Mouse (Mus musculus) layer of hippocampus, postnatal 36 days (tissue): ENCODE measurements at regions not wholly inside any gene's neighbourhood (a gene's known extent, or its start where the extent isn't known, plus 50 kb on each side); places are given as distances from the start of the nearest gene placed in this dataset.

Experiments
- DNase-seq, 2 experiments: peaks; one replicate each; pipeline ENCODE4 v3.0.0; 2022

DNA sequence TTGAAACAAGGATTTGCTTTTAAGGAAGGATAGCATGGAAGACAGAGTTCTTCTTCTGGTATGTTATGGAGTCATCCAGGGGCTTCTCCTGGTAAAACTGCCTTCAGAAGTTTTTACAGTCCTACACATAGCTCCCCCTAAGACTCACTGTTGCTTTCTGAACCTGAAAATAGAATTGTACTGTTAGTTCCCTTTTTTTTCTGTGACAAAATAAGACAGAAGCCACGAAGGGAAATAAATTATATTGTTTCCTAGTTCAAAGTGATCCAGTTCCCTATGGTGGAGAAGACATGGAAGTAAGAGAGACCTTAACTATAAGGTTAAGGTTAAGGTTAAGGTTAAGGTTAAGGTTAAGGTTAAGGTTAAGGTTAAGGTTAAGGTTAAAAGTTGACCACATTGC lies 251.5 kb upstream of the Kcnj16 start:
- no peak for DNase-seq

DNA sequence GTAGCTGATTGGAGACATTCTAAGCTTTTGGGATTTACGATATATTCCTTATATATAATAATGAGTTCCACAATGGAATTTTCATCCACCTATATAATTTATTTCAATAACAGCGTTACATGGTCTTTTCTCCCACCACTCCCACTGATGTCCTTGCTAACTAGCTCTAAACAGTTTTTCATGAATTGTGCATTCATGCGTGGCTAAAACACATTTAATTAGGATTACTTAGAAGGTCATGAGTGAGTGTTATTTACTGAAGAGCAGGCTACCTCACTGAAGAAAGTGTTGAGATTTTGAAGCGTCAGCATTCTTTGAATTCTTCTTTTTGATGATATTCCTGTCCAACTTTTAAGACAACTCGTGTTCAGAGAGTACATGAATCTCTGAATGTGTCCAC lies 245.1 kb upstream of the Kcnj16 start:
- no peak for DNase-seq

DNA sequence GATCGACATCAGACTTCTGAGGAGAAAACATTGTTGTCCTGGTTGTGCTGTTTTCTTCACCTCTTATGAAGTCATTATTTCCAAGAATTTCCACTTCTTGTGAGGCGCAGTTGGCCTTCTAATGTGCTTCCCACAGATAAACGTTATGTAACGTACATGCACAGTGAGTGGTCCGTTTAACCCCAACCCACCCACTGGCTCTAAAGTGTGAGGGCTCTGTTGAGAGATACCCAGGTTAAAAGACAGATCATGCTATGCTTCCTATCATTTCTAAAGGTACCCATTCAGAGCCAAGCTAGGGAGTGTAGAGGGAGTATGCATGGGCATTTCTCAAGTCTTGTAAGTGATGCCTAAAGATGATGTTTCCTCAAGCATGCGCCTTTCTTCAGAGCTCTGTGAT lies 243.9 kb upstream of the Kcnj16 start:
- DNase-seq: no peak

DNA sequence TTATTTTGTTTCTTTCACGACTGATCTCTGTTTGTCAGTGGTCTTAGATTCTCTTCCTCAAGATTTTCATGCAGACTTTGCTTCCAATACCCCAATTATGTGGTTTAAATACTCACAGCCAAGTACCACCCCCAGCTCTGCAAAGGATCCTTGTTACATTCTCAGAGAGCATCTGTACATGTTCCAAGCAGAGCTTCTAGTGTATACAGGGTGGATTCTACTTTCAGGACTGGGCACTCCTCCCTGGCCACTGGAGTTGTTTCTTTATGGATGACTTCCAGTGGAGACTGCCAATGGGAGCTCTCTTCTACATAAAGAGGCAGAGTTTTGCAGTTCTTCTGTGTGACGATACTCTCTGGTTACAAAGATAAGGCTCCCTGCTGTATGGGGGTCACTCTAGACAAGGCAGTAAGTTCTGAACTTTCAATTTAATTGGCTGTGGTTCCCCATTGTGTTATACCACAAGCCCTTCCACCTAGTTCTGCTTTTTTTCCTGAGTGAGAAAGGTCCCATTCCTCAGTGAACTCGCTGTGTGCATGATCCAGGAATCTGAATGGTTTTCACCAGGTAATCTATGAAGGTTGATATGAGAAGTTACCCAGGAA lies 240.4 kb upstream of the Kcnj16 start:
- no peak for DNase-seq

DNA sequence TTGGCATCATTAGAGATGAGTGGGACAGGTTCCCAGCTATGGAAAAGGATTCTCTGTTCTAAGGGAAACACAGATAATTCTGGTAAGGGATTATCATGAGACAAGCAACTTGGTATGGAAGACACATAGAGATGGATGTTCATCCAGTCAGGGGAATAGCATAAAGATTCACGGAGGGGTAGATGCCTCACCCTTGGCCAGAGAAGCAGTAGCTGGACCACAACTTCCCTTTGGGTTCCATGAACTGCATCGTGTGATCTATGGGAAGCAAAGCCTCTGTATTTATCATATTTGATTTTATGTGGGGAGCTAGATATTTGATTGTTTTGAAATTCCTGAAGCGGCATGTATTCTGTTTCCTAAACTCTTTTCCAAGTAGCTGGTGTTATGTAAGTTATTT lies 236.3 kb upstream of the Kcnj16 start:
- DNase-seq: no peak

DNA sequence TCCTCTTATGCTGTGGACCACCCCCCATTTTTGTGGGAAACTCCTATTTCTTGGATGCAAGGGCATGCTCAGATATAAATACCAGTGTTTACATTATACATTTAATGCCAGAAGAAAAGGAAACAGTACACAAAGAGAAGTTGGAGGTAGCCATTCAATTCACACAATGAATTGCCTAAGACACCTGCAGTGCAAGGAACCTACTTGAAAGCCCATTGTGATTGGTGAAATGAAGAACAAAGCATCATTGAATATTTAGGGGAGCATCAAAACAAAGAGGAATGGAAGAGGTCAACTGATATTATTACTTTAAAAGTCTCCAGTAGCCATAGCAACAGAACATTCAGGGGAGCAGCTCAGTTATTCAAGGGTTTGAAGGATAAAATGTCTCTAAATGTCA lies 193.7 kb upstream of the Kcnj16 start:
- DNase-seq: no peak

DNA sequence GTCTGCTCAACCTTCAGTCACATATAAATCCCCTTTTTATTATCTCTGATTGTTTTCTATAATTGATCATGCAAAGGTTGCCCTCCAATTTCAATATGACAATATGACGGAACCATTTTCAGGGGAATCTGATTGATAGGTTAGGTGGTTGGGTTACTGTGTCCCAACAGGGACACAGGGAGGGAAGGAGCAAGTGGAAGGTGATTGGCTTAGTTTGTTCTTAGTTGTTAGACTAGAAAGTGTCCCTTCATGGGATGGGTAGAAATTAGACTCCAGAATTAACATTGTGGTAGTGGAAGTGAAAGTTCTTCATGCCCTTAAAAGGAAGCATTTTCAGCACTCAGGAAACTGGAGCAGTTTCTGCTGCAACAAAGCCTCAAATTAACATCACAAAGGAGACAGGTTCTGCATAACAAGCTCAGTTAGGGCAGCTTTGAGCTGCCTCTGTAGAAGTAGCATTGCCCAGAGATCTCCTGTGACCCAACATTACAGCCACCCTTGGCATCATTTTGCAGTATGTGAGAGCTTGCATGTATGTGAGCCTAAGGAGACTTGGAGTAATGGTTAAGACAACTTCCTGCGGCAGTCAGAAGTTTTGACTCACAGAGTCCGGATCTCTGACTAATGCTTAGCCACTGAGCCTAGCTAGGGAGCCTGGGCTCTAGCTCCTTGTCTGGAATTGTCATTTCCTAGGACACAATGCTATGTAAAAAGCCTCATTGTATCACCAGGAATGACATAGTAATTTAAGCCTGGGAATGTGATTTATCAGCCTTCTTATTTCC lies 186.1 kb upstream of the Kcnj16 start:
- DNase-seq: no peak

DNA sequence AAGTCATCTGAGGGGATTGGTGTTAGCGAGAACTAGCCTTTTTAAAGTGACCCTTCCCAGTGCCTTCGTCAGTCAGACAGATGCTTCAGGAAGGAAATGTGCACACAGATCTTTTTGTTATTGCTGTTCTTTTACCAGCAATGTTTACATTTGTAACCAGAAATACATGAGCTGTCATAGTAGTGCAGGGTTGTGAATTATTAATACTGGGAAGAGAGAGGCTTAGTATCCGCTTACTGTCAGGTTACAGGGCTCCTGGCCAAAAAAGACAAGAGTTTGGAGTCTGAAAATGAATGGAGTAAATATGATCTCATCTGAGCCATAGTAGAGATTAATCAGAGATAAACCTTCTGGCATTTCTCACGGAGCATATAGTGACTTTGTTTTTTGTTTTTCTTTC lies 178.3 kb upstream of the Kcnj16 start:
- no peak for DNase-seq

DNA sequence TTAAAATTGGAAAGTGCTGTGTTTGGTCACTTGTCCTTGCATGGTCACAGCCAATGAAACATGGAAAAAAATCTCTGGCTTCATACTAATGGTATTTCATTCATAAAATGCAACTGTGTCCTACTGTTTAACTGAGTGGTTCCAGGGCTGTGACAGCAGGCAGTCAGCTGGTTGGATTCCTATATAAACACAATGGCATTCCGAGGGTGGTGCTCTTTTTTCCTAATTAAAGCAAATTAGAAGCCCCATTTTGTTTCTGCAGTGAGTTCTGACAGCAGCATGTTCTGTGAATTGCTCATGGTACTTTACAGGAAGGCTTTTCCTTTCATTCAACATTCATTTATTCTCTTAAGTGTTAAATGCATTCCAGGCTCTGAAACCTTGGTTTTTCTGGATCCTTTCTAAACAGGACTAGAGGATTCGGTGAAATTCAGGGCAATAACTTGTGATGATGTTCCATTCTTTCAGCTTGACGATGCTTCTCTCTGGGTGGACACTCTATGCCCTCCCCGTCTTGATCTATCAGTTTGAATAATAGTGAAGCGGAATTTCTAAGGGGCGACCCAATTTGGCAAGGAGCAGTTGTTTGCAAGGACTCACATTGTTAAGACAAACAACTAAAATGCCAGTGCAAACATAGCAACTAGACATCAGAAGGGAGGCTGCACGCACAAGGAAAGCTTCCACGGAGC lies 167.8 kb upstream of the Kcnj16 start:
- DNase-seq: no peak

DNA sequence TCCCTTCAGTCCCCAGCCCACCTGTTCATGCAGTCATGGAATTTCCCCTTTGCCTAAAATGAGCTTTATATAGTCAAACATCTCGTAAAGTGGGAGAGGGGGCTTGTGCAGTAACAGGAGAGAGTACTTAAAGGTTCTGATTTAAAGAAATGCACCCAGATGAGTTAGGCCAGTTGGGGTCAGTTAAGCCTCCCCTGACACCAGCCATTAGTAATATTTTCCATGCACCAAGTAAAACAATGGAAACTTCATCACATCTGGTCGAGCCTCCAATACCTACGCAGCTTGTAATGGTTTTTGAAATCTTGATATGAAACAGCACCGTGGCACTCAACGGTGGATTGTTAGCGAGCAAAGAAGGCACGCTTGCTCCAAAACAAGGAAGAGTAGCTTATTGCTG lies 165.8 kb upstream of the Kcnj16 start:
- DNase-seq: no peak

DNA sequence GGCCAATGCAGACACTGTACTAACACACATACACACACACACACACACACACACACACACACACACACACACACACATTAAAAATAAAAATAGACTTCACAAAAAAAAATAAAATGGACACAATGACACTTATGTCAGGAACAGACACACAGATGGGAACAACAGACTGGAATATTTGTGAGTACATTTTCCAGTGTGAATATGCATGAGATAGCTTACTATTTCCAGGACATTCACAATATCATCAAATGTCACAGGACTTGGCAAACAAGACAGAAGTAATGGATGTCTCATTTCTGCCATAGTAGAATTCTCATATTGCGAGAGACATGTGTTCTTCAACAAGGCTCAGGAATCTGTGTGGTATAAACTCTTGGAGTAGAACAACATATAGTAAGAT lies 163.8 kb upstream of the Kcnj16 start:
- DNase-seq: no peak

DNA sequence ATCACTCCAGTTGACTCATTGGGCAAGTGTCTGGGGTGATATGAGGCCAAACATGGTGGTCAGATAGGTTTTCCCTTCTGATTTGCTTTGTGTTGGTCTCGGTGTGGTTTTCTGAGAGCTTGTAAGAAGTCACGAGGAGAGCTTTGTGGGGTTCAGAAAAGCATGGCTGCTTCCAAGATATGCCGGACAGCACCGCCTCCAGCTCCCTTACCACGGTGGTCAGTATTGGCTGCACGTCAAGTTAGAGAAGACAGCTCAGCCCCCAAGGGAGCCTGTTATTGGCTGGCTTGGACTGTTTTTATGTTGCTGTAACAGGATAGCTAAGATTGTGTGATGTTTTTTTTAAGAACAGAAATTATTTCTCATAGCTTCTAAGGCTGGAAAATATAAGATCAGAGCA lies 154.7 kb upstream of the Kcnj16 start:
- DNase-seq: no peak

DNA sequence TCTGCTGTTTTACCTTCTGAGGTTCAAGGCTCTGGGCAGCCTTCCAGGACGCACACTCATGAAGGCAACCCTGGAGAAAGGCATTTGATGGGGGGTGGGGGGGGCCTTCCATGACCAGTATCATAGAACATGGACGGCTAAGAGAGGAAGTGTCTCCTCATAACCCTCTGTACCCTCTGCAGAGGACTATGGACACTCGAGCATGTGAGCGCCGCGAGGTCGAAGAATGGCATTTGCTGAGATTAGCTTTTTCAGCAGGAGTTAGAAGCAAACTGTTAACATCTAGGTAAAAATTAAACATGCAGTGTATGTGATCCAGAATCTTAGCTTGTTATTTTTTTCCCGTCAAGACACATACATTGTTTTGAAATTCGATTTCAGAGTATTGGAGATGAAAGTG lies 153.1 kb upstream of the Kcnj16 start:
- DNase-seq: no peak

DNA sequence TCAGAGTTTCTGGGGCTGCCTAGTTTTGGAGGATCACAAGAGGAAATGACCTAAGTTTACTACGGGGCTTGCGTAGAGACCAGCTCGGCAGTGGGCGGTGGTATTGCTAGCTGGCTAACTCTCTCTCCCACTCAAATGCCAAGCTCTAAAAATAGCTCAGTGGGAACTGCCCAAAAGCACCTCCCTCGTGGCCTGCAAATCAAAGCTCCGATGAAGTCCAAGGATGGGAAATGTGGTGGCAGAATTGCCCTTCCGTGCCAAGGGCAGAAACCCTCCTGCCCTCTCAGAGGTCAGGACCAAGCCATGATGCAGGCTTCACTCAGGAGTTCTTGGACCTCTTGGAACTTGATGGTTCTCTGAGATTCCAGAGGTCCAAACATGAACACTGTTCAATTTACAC lies 152.6 kb upstream of the Kcnj16 start:
- no peak for DNase-seq

DNA sequence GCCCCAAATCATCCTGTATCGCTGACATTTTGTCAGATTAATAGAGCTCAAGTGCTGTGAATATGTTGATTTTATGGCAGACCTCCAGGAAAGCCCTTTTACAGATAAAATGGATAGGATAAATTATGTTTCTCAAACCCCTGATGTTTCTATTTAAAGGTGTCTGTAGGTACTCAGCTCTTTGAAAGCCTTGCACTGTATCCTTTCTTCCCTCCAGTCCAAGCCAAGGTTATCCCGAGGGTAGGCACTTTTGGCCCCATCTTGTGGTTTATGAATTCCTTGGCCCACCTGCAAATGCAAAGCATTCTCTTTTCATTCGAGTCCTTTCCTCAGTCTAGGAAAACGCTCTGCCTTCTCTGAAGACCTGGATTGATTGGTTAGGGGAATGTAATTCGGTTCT lies 139.2 kb upstream of the Kcnj16 start:
- DNase-seq: no peak

DNA sequence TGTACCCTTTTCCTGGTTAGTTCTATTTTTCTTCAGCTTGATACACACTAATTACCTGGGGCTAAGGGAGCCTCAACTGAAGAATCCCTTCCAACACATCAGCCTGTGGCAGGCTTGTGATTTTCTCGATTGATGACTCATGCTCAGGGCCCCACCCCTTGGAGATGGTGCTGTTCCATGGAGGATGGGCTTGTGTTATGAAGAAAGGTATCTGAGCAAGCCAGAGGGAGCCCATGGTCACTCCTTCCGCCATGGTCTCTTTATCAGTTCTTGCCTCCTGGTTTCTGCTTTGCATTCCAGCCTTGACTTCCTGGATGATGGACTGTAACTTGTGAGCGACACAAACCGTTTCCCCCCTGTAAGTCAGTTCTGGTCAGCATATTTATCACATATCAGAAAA lies 131.1 kb upstream of the Kcnj16 start:
- no peak for DNase-seq

DNA sequence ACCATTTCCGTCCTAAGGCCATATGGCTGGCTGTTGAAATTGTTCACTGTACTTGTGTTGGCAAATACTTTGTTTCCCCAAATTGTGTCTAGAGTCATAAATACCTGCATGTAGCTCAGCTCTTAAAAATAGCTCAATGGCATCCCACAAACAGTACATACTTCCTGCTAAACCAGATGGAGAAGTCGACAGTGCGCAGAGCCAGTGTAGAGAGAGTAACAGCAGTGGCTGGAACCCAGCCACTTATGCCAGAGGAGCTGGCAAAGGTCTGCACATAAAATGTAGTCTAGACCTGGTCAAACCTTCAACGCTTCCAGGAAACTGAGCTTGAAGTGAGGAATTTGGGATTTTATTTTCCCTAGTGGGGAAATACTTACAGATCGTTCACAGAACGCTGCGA lies 128.5 kb upstream of the Kcnj16 start:
- DNase-seq: no peak

DNA sequence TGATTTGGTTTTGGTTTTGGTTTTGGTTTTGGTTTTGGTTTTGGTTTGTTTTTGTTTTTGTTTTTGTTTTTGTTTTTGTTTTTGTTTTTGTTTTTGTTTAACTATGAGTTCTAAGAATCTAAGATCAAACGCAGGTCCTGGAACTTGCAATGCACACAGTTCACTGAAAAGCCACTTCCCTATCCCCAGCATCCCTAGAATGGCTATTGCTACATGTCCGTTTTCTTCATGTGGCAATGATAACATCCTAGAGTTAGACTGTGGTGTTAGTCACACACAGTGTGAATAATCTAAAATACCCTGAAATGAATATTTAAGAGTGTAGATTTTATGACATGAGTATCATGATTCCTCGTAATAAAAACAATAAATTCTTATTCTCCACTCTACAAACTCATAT lies 99.5 kb upstream of the Kcnj16 start:
- no peak for DNase-seq

DNA sequence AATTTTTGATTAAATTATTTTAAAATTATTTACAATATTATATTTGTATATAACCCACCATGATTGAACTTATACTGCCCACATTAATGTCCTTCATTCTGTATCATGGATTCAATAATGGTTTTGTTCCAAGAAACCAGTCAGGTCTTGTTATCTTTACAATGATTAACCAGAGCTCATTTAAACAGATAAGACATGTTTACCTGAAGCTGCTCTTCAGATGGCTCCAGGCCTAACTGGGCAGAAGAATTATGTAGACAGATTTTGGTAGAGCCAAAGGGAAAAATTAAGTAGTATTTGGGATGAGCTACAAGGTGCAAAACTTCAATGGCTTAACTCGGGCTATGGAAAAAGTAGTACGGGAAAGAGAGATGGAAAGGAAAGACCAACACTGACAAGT lies 97.7 kb upstream of the Kcnj16 start:
- DNase-seq: no peak

DNA sequence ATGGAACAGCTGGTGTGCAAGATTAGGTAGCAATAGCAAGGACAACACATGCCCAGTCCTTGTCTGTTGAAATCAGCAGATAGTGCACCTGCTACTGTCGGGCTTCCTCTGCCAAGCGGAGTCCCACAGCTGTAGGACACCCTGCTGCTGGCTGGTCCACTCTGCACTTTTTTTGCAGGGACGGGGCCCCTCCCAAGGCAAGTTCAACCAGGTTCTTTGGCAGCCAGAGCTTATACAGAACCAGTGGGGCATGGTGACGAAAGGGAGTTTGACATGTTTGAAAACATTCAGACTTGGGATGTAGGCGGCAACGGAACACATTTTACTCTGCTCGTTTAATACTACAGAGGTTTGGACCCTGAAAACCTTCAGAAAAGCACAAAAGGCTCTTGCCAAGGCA lies 93.2 kb upstream of the Kcnj16 start:
- no peak for DNase-seq

DNA sequence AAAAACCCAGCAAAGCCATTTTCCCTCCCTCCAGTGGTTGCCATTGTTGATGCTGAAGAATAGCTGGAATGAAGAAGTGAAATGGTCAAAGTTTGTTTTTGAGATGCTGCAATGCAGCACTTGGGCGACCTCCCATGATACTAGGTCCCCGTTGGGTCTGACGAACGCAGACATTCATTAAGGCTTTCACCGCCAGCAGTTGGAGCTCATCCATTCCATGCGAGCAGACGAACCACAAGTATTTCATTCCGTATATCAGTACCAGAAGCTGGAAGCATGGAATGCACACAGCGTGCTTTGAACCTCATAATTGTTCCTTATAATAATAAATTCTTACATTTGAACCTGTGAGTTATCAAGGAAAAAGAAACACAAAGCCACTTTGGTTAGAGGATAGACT lies 86.9 kb upstream of the Kcnj16 start:
- DNase-seq: no peak

DNA sequence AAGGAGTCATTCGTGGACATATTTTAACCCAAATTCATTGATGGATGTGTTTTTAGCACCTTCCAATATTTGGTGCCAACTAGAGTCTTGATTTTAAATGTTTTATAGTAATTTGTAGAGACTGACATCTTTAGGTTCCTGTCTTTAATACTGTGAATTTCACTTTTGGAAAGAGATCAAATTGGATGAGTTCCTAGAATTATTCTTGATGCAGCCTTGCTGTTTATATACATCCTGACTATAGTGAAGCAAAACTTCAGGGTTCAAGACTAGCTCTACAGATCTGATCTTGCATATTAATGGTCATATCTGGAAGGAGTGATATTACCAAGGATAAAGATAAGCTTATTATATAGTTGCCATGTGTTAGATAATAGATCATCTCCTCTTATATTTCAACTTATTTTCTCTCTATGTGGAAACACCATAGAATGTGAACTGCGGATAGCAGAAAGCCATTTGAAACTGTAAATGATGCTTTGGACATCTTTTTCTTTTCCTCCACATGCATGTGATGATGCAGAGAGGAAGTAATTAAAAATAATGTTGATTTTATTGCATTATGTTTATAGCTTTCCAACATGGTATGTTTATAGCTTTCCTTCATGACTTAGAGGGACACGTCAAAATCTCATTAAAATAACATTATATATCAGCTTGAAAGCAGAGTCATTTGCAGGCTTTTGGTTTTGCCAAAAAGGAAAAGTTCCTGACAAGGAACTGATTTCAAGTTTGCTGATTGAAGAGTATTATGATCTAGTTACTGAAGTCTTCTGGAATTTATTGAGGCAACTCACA lies 78.3 kb upstream of the Kcnj16 start:
- no peak for DNase-seq

DNA sequence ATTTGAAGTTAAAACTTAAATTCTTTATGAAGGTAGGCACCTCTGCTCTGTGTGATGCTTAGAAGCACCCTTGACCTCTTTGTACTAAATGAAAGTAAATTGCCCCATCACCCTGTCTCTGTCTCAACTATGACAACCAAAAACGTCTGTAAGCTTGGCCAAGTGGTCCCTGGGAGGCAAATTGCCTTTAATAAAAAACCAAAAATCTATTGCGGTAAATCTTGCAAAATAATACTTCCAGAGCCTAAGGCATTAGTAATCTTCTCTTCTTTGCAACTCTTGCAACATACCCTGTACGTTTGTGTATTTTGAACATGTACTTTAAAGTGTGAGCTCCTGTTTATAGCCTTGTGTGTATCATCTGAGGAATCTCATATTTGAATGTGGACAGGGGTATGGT lies 77.4 kb upstream of the Kcnj16 start:
- DNase-seq: no peak
